Mouse (Mus musculus) limb, embryonic 11.5 days (tissue): ENCODE results near the gene 1700025G04Rik. TPM values are rescaled to one million over a fixed set of nuclear protein-coding genes. Genes with fewer than 3 reads are reported as not detected.

ENCODE experiments used
- ATAC-seq: fragments of 200-750 bp; cut with Nextera tagmentation; 2 replicates; pipeline ENCODE4 v1.8.0; 2017; ENCODE audit warnings: low read depth; ENCODE audit not compliant: insufficient number of reproducible peaks, low FRiP score, low TSS enrichment
- DNase-seq: peaks from one replicate; pipeline ENCODE4 v3.0.0-alpha.2; 2015; ENCODE audit warnings: low spot score
- H3K27ac ChIP-seq: fragments of 300-500 bp; sonication (generic); replicated peaks from 2 replicates; pipeline ENCODE4 v1.5.1; 2014; ENCODE audit warnings: low read depth, mild to moderate bottlenecking, low read length
- H3K27me3 ChIP-seq: fragments of 300-500 bp; sonication (generic); 2 replicates; pipeline ENCODE4 v1.6.1; 2014; ENCODE audit warnings: mild to moderate bottlenecking, low read length, mixed read lengths; ENCODE audit not compliant: control insufficient read depth, insufficient read depth
- H3K36me3 ChIP-seq: fragments of 300-500 bp; sonication (generic); 2 replicates; pipeline ENCODE4 v1.6.1; 2014; ENCODE audit warnings: mild to moderate bottlenecking, low read length, moderate library complexity, mixed read lengths; ENCODE audit not compliant: control insufficient read depth, insufficient read depth
- H3K4me1 ChIP-seq: fragments of 300-500 bp; sonication (generic); 2 replicates; pipeline ENCODE4 v1.6.1; 2014; ENCODE audit warnings: low read length, mixed read lengths; ENCODE audit not compliant: control insufficient read depth, insufficient read depth
- H3K4me2 ChIP-seq: fragments of 300-500 bp; sonication (generic); 2 replicates; pipeline ENCODE4 v1.6.1; 2014; ENCODE audit warnings: low read depth, mild to moderate bottlenecking, moderate library complexity; ENCODE audit not compliant: severe bottlenecking
- H3K4me3 ChIP-seq: fragments of 300-500 bp; sonication (generic); 2 replicates; pipeline ENCODE4 v1.5.1; 2014; ENCODE audit warnings: low read depth, low read length
- H3K9ac ChIP-seq: fragments of 300-500 bp; sonication (generic); 2 replicates; pipeline ENCODE4 v1.6.1; 2014; ENCODE audit warnings: mild to moderate bottlenecking, low read length
- H3K9me3 ChIP-seq: fragments of 300-500 bp; sonication (generic); 2 replicates; pipeline ENCODE4 v1.6.1; 2016; ENCODE audit warnings: low read length; ENCODE audit not compliant: control insufficient read depth
- WGBS: fragments of 180-500 bp; shearing (Covaris S2); extraction: QIAGEN DNeasy Blood & Tissue Kit; methylation state at CpG from one replicate; pipeline ENCODE4 v1.1.7; 2014; 5-methylcytosine and 5-hydroxymethylcytosine counted together
- polyA plus RNA-seq: library from polyadenylated mRNA; unstranded; fragments of >200 nt; fragmentation: Nextera tagmentation; extraction: Ambion mirVana; gene quantifications from 2 replicates; pipeline ENCODE4 v1.2.1, GENCODE M21; 2014

1700025G04Rik gene
- polyA plus RNA-seq, 1 experiment from 2014 or later: 18.6 TPM

DNA sequence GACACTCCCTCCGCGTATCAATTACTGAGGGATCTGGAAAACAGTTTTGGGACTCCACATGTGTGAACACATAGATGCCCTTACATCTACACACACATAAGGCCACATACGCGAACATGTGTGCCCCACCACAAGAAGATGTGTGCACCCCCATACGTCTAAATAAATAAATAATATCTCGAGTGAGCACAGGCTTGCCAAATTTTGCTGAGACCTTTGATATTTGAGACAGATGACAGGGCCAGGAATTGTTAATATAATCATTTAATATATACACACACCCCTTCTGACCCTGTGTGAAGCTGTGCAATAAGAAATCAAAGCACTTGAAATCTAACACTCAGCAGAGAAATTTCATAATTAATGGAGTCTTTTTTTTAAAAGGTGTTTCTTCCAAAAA lies 225.6 kb downstream of the 1700025G04Rik start:
- Histone ChIP-seq H3K9ac (no peak overlapping the region), H3K36me3 (no peaks in the 10 kb centered on the region), H3K4me3 (no peak overlapping the region), H3K27ac (no peak overlapping the region), H3K4me1 (no peaks in the 10 kb centered on the region), H3K4me2 (no peak overlapping the region), H3K9me3 (no peaks in the 10 kb centered on the region), H3K27me3 (no peaks in the 10 kb centered on the region)
- ATAC-seq (0 out of 2 replicates have a peak, but pooled peaks have one; percentile 21), DNase-seq (no peak)
- WGBS: 90% methylated on average over 6 of the region's 6 CpGs

DNA sequence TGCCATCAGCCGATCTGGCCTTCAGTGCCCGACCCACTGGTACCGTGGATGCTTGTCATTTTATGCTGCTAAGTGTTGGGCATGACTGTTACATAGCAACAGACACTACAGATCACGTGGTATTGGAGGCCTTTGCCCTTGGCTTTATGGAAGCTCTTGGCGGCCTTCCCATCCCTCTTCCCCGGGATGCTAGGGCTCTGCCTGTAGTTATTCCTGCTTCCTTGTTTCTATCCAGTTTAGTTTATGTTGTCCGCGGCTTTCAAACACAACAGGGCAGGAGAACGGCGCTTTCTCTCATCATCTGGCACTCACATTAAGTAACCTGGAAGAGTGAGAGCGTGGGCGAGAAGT lies 226.2 kb downstream of the 1700025G04Rik start:
- Histone ChIP-seq H3K4me3 (no peak overlapping the region), H3K9ac (no peak overlapping the region), H3K36me3 (no peaks in the 10 kb centered on the region), H3K27ac (no peak overlapping the region), H3K4me2 (no peak overlapping the region), H3K9me3 (no peaks in the 10 kb centered on the region), H3K4me1 (no peaks in the 10 kb centered on the region), H3K27me3 (no peaks in the 10 kb centered on the region)
- 89% methylated on average over 12 of the region's 12 CpGs for whole genome bisulfite sequencing
- DNase-seq: no peak
- ATAC-seq: no peak

DNA sequence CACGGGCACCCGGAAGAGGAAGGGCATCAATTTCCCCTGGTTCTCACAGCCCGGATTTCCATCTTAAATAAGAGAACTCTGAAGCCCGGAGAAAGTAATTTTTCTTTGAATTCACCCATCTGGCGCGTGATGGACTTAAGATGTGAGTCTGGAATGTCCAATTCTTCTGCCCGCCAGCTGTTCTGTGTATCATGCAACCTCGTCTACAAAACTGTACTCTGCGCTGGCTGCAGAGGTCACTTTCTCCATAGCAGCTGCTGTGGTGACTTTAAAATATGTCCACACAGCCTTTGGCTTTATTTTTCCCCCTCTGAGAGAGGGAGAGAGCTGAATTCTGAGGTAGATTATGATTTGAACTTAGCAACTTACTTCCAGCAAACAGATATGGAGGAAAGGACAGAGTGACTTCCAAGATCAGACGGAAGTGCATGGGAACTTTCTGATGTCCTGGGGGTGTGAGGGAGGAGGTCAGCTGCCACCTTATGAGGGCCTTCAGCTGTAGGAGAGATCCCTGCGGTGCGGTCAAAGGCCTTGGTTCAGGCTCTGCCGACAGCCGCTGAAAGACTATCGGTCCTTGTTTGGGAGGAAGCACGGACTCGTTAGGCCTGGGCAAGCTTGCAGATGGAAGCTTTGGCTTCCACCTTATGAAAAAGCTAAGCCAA lies 226.7 kb downstream of the 1700025G04Rik start:
- no peaks in the 10 kb centered on the region for H3K9me3 ChIP-seq
- no peak overlapping the region for H3K4me3 ChIP-seq
- 78% methylated on average over 17 of the region's 17 CpGs for WGBS
- no peak overlapping the region for H3K4me2 ChIP-seq
- no peak for DNase-seq
- no peak overlapping the region for H3K27ac ChIP-seq
- no peak for ATAC-seq
- no peak overlapping the region for H3K9ac ChIP-seq
- no peaks in the 10 kb centered on the region for H3K36me3 ChIP-seq
- no peaks in the 10 kb centered on the region for H3K27me3 ChIP-seq
- no peaks in the 10 kb centered on the region for H3K4me1 ChIP-seq

DNA sequence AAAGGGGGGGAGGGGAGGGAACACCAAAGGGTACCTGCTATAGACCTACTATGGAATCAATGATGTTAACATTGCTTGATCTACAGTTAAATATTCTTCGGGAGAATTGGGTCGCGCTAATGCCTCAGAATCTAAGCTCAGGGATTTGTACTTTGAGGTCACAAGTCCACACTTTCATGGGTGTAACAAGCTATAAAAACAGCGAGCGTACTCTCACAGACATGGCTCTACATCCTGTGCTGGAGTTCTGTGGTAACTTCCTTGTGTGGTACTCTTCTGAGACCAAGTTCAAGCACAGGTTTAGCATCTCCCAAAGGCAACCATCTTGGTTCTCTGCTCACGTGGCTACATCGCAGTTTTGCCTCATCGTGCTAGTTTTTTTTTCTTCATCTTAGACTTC lies 227.8 kb downstream of the 1700025G04Rik start:
- Histone ChIP-seq H3K36me3 (no peaks in the 10 kb centered on the region), H3K27ac (no peak overlapping the region), H3K4me3 (no peak overlapping the region), H3K27me3 (no peaks in the 10 kb centered on the region), H3K9ac (no peak overlapping the region), H3K4me1 (no peaks in the 10 kb centered on the region), H3K4me2 (no peak overlapping the region), H3K9me3 (no peaks in the 10 kb centered on the region)
- ATAC-seq (no peak), DNase-seq (no peak)
- WGBS: 92% methylated on average over 8 of the region's 8 CpGs

DNA sequence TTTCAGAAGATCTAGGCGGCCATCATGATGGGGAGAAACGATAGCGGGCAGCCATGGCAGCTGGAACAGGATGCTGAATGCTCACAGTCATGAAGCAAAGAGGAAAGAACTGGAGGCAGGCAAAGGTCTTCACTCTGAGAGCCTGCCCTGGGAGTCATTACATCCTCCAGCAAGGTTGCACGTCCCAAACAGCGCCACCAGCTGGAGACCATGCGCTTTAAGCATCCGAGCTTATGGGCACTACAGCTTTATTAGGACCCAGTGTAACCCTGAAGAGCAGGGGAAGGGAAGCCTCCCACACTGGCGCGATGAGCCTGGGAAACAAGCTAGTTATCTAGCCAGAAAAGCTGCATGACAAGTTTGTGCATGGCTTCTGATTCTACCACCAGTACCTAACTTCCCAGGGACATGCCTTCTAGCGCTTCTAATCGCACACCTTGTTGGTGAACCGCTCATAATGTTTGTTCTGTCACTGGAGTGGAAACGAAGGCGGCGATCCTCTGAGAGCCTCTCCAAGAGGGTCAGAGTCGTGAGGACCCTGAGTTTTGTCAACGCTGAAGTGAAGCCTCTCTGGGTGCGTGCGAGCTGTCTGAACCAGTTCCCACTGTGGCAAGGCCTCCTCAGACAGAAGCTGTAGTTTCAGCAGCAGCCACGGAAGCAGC lies 228.5 kb downstream of the 1700025G04Rik start:
- no peak for ATAC-seq
- 67% methylated on average over 20 of the region's 20 CpGs for WGBS
- H3K36me3 ChIP-seq: no peaks in the 10 kb centered on the region
- H3K9me3 ChIP-seq: no peaks in the 10 kb centered on the region
- no peak overlapping the region for H3K4me3 ChIP-seq
- DNase-seq: no peak
- H3K4me1 ChIP-seq: no peaks in the 10 kb centered on the region
- no peak overlapping the region for H3K27ac ChIP-seq
- no peak overlapping the region for H3K9ac ChIP-seq
- H3K27me3 ChIP-seq: no peaks in the 10 kb centered on the region
- no peak overlapping the region for H3K4me2 ChIP-seq

DNA sequence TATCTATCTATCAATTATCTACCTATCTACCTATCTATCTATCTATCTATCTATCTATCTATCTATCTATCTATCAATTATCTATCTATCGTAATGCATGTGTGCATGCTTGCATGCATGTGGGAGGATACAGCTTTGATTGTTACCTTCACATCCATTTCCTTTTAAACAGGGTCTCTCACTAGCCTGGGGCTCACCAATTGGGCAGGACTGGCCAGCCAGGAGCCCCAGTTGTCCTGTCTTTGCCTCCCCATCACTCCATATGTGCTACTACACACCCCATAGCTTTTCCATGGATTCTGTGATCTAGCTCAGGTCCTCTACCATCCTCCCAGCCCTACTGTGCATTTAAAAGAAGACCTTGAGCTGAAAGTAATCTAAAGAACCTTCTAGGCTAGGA lies 231.5 kb downstream of the 1700025G04Rik start:
- Histone ChIP-seq H3K9ac (no peak overlapping the region), H3K36me3 (no peaks in the 10 kb centered on the region), H3K27me3 (no peaks in the 10 kb centered on the region), H3K4me2 (no peak overlapping the region), H3K4me3 (no peak overlapping the region), H3K9me3 (no peaks in the 10 kb centered on the region), H3K4me1 (no peaks in the 10 kb centered on the region), H3K27ac (no peak overlapping the region)
- WGBS: 94% methylated on average over 1 of the region's 1 CpGs
- DNase-seq (no peak), ATAC-seq (no peak)

DNA sequence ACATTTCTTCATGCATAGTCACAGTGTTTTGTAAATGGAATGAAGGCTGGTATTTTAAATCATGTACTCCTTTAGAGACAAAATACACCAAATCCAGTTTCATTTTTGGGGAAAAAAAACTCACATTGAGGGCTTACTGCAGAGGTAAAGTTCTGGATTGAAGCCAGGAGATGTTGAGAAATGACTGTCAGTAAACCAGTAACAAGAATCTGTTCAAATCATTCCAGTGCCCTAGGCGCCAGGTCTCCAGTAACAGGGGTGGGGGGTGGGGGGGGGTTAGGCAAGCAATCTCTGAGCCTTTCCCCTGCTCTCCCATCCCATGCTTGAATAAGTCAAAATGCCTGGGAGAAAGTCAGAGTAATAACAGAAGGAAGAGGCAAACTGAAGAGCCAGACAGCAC lies 234.4 kb downstream of the 1700025G04Rik start:
- H3K9me3 ChIP-seq: no peaks in the 10 kb centered on the region
- H3K27ac ChIP-seq: no peak overlapping the region
- no peaks in the 10 kb centered on the region for H3K27me3 ChIP-seq
- ATAC-seq: no peak
- H3K4me2 ChIP-seq: no peak overlapping the region
- no peak overlapping the region for H3K4me3 ChIP-seq
- DNase-seq: no peak
- no peak overlapping the region for H3K9ac ChIP-seq
- no peaks in the 10 kb centered on the region for H3K4me1 ChIP-seq
- 77% methylated on average over 1 of the region's 1 CpGs for WGBS
- H3K36me3 ChIP-seq: no peaks in the 10 kb centered on the region

DNA sequence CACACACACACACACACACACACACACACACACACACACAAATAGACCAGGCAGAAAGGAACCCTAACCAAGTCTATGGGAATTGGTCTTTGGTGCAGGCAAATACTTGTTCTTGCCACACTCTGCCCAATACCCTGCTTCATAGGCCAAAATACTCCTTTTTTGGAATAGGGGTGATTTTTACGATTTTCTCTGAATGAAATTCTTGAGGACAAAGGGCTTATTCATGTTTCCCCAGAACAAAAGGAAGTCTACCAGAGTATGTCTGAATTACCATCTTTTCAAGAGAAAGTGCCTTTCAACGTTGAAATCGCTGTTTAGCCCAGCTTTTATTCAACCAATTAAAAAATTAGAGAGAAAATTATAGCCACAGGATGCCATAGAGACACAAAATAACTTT lies 237.9 kb downstream of the 1700025G04Rik start:
- DNase-seq: no peak
- no peaks in the 10 kb centered on the region for H3K27me3 ChIP-seq
- WGBS: 86% methylated on average over 3 of the region's 3 CpGs
- no peak overlapping the region for H3K4me3 ChIP-seq
- H3K4me1 ChIP-seq: peaks cover 3% of the 10 kb centered on the region; the same call in 1 of the 2 replicates
- ATAC-seq: no peak
- no peak overlapping the region for H3K9ac ChIP-seq
- no peak overlapping the region for H3K4me2 ChIP-seq
- no peak overlapping the region for H3K27ac ChIP-seq
- H3K9me3 ChIP-seq: no peaks in the 10 kb centered on the region
- H3K36me3 ChIP-seq: no peaks in the 10 kb centered on the region
